Mouse (Mus musculus): ENCODE results near the gene Slc15a2.

Gene Slc15a2

DNA sequence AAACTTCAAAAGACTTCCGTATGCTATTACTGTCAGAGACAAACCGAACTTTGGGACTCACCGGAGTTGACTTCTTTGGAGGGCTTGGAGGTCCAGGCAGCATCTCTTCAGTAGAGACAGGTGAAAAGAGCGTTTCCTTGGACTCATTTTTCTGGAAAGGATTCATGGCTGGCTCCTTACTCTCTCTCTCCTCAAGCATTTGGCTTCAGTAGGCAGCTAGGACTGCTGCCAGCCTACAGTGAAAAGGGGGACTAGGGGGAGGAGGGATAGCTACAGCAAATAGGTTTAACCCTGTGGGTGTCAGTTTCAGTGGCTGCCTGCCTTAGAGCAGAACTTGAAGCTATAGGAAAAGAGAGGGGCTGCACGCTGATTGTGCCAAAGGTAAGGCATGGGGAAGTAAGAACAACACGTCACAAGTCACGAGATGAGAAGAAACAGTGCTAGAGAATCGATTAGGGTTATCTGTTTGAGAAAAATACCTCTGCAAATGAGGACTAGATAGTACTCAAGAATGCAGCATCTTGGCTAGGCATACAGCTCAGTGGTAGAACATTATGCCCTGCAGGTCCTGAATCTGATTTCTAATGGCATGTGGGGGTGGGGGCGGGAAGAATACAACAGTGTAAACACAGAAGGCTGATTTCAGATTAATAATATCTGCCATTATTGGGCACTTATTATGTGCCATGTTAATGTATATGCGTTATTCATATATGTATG lies at the start of gene Slc15a2:
Slc15a2 (minus strand) TSS at position 369 of the 720 bp plus-strand sequence.
- in situ Hi-C loops (cut with MboI; ENCODE audit: low pct_unique_long_range_greater_than_20kb in 1 of 2, low sequenced_read_pairs in 2 of 2, unreplicated experiment in 1 of 2) = no loop called here

- in situ Hi-C loops (cut with MboI; ENCODE audit: low pct_unique_long_range_greater_than_20kb in 1 of 2, low sequenced_read_pairs in 2 of 2, unreplicated experiment in 1 of 2) = no loop called here
Measured at GRCm38 (mm10) chr16:36828820-36829219, 44.1 kb upstream of the Slc15a2 start.

DNA sequence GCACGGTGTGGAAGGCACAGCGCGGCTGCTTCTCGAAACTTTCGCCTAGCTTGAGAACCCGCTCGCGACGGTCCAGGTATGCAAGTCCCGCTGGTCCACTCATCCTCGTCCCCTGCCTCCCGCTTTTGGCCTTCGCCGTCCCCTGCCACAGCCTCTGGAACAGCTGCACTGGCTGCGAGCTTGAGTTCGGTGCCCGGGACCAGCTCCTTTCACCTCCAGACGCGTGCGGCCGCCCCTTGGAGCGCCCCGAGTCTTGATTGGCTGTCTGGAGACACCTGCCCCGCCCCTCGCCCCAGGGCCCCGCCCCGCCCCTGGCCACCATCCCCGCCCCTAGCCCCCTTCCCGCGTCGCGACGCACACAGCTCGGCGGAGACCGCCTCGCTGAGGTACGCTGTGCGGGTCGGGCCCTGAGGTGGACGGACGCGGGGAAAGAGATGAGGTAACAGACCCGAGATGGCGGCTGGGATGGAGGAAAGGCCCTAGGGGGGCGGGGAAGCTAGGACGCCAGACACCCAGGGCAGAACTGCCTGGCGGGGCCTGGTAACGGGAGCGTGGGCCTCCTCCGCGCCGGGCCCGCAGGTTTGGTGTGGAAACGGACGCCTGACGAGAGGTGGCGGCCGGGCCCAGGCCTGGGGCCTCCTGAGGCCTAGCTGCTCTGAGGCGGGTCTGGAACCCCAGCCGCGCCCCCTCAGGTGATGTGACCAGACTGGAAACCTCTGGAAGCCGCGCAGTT lies 43.5 kb upstream of the Slc15a2 start, which contains the start of gene Iqcb1:
Iqcb1 (plus strand) TSS at position 332 of the 733 bp plus-strand sequence.
- in situ Hi-C loops (cut with MboI; ENCODE audit: low pct_unique_long_range_greater_than_20kb in 1 of 2, low sequenced_read_pairs in 2 of 2, unreplicated experiment in 1 of 2) = no loop called here

DNA sequence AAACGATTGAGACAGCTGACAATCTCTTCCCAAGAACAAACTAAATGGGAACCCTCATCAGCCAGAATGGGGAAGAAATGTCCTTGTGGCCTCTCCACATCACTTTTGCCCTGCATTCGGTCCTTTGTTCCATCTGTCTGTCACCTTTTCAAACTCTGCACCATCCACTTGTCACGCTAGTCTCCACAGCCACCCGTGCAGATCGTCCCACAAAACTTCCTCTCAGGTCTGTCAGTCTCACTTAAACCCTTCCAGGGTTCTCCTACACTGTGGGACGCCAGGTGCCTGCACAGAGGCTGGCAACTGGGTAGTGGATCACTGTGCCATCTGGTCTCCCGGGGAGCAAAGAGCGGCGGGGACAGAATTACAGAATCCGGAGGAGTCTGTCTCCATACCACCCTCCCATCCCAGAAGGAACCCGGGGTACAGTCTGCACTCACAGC lies 42.9 kb upstream of the Slc15a2 start:
- in situ Hi-C loops (cut with MboI; ENCODE audit: low pct_unique_long_range_greater_than_20kb in 1 of 2, low sequenced_read_pairs in 2 of 2, unreplicated experiment in 1 of 2) = no loop called here

DNA sequence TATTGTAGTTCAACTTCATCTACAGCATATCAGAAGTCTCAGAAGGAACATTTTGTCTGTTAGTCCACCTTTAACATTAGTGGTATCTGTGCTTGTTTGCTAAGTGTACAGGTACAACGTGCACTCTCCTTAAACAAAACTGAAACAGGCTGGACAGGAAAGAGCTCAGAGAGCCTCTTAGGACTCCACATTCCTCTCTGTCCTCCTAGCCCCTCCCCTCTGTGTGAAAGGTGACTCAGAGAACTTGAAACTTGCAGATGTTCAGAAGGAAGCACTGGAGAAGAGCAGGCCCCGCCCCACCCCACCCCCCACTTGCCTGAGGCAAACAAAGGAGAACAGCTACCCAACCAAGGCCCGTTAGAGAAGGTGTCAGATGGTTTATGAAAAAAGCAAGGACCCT lies 36.7 kb upstream of the Slc15a2 start:
- in situ Hi-C loops (cut with MboI; ENCODE audit: low pct_unique_long_range_greater_than_20kb in 1 of 2, low sequenced_read_pairs in 2 of 2, unreplicated experiment in 1 of 2) = loop anchor here in 1 of 2 experiments (25.0 kb wide), 1 partner anchor 359 kb away; the partner anchor contains the start of gene Stfa3

- in situ Hi-C loops (cut with MboI; ENCODE audit: low pct_unique_long_range_greater_than_20kb in 1 of 2, low sequenced_read_pairs in 2 of 2, unreplicated experiment in 1 of 2) = loop anchor here in 1 of 2 experiments (25.0 kb wide), 1 partner anchor 358 kb away; the partner anchor contains the start of gene Stfa3
Measured at GRCm38 (mm10) chr16:36820747-36821146, 36.0 kb upstream of the Slc15a2 start.

GRCm38 (mm10) chr16:36820016-36820415 lies 35.3 kb upstream of the Slc15a2 start:
- in situ Hi-C loops (cut with MboI; ENCODE audit: low pct_unique_long_range_greater_than_20kb in 1 of 2, low sequenced_read_pairs in 2 of 2, unreplicated experiment in 1 of 2) = loop anchor here in 1 of 2 experiments (25.0 kb wide), 1 partner anchor 358 kb away; the partner anchor contains the start of gene Stfa3

DNA sequence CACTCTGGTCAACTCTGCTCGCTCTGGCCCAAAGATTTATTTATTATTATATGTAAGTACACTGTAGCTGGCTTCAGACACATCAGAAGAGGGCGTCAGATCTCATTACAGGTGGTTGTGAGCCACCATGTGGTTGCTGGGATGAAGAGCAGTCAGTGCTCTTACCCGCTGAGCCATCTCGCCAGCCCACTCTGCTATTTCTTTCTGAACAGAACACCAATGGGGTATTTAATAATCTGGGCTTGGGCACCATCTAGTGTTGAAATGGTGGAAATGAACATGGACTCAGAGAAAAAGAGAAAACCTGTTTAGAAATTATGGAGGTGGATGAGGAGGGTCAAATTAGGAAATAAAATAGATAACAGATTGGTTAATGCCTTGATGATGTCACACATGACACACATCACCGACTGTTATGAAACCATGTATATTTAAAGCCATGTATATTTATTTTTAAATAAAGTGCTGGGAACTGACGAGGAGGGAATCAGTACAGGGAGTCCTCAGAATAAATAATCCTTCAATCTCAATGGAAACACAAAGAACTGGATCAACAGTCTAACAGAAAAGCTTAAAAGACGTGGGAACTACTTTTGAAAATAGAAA lies 32.7 kb upstream of the Slc15a2 start:
- in situ Hi-C loops (cut with MboI; ENCODE audit: low pct_unique_long_range_greater_than_20kb in 1 of 2, low sequenced_read_pairs in 2 of 2, unreplicated experiment in 1 of 2) = loop anchor here (10.0 to 25.0 kb wide), 3 partner anchors 213 to 355 kb away; partner anchors contain the start of gene Stfa3 (in 1 of the 2)

DNA sequence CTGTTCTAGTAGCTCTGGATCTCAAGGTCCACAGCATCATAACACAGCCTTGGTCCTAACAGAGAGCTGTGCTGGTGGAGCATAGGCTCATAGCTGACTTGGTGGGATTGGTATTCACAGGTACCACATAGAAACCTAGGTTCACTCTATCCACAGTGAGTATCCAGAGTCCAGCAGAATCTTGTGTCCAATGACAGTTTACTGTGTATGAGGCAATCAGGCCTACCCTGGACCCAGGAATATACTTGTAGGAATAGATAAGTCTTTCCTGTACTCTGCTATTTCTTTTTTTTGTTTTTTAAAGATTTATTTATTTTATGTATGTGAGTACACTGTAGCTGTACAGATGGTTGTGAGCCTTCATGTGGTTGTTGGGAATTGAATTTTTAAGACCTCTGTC lies 32.2 kb upstream of the Slc15a2 start:
- in situ Hi-C loops (cut with MboI; ENCODE audit: low pct_unique_long_range_greater_than_20kb in 1 of 2, low sequenced_read_pairs in 2 of 2, unreplicated experiment in 1 of 2) = loop anchor here (10.0 to 25.0 kb wide), 3 partner anchors 212 to 355 kb away; partner anchors contain the start of gene Stfa3 (in 1 of the 2)

GRCm38 (mm10) chr16:36813680-36814079 lies 28.9 kb upstream of the Slc15a2 start:
- in situ Hi-C loops (cut with MboI; ENCODE audit: low pct_unique_long_range_greater_than_20kb in 1 of 2, low sequenced_read_pairs in 2 of 2, unreplicated experiment in 1 of 2) = loop anchor here (10.0 to 25.0 kb wide), 3 partner anchors 209 to 351 kb away; partner anchors contain the start of gene Stfa3 (in 1 of the 2)

DNA sequence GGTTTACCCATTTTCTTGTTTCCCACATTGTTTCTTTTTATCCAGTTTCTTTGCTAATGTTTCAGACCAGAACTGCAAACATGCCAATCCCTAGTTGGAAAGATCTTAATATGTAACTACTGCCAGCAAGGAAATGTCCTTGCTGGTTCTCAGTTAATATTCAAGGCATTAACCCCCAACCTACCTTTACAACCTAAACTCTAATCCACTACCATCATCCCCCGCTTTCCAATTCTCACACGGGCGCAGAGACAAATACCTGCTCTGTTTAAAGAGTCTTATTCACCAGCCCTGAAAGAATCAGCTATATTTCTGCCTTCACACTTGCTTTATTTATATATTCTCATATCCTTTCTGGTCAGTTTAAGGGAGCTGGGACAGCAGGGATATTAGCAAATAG lies 23.9 kb upstream of the Slc15a2 start:
- in situ Hi-C loops (cut with MboI; ENCODE audit: low pct_unique_long_range_greater_than_20kb in 1 of 2, low sequenced_read_pairs in 2 of 2, unreplicated experiment in 1 of 2) = loop anchor here in 1 of 2 experiments (25.0 kb wide), 1 partner anchor 346 kb away; the partner anchor contains the start of gene Stfa3

DNA sequence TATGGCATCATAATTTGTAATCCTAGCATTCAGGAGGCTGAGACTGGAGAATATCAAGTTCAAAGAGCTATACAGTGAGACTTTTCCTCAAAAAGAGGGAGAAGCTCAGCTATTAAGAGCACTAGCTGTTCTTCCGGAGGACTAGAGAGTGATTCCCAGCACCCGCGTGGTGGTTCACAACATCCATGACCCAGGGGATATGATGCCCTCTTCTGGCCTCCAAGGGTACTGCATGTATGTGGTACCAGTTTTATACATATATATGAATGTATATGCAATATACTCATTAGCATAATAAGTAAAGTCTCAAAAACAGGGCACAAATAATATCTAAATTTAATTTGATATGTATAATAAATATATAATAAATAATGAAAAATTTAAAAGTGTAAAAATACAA lies 17.6 kb upstream of the Slc15a2 start:
- in situ Hi-C loops (cut with MboI; ENCODE audit: low pct_unique_long_range_greater_than_20kb in 1 of 2, low sequenced_read_pairs in 2 of 2, unreplicated experiment in 1 of 2) = loop anchor here in 1 of 2 experiments (25.0 kb wide), 1 partner anchor 340 kb away; the partner anchor contains the start of gene Stfa3

- in situ Hi-C loops (cut with MboI; ENCODE audit: low pct_unique_long_range_greater_than_20kb in 1 of 2, low sequenced_read_pairs in 2 of 2, unreplicated experiment in 1 of 2) = no loop called here
Measured at GRCm38 (mm10) chr16:36798334-36798733, 13.6 kb upstream of the Slc15a2 start.

GRCm38 (mm10) chr16:36794976-36795375 lies 10.2 kb upstream of the Slc15a2 start:
- in situ Hi-C loops (cut with MboI; ENCODE audit: low pct_unique_long_range_greater_than_20kb in 1 of 2, low sequenced_read_pairs in 2 of 2, unreplicated experiment in 1 of 2) = no loop called here

- in situ Hi-C loops (cut with MboI; ENCODE audit: low pct_unique_long_range_greater_than_20kb in 1 of 2, low sequenced_read_pairs in 2 of 2, unreplicated experiment in 1 of 2) = no loop called here
Measured at GRCm38 (mm10) chr16:36790166-36790565, 5.4 kb upstream of the Slc15a2 start.

- in situ Hi-C loops (cut with MboI; ENCODE audit: low pct_unique_long_range_greater_than_20kb in 1 of 2, low sequenced_read_pairs in 2 of 2, unreplicated experiment in 1 of 2) = no loop called here
Measured at GRCm38 (mm10) chr16:36786466-36786865, 1.7 kb upstream of the Slc15a2 start.

GRCm38 (mm10) chr16:36784146-36784545 lies 616 bp downstream of the Slc15a2 start:
- in situ Hi-C loops (cut with MboI; ENCODE audit: low pct_unique_long_range_greater_than_20kb in 1 of 2, low sequenced_read_pairs in 2 of 2, unreplicated experiment in 1 of 2) = no loop called here

- in situ Hi-C loops (cut with MboI; ENCODE audit: low pct_unique_long_range_greater_than_20kb in 1 of 2, low sequenced_read_pairs in 2 of 2, unreplicated experiment in 1 of 2) = no loop called here
Measured at GRCm38 (mm10) chr16:36775658-36776057, 9.1 kb downstream of the Slc15a2 start.

DNA sequence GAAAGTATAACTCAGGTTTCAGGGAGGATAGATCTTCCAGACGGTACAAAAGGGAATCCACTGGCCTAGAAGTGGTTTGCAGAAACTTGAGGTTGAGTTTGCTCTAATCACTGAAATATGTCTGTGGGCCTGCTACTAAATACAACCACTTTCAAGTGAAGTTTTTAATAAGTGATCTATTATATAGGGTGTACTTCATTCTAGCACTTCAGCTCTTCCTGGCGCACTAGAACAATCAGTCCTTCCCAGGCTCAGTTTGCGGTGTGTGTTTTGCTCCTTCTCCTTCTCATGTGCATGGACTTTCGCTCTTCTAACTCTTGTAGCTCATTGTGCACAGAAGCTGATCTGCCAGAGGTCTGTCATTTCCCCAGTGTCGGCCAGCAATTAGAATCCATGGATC lies 11.8 kb downstream of the Slc15a2 start:
- in situ Hi-C loops (cut with MboI; ENCODE audit: low pct_unique_long_range_greater_than_20kb in 1 of 2, low sequenced_read_pairs in 2 of 2, unreplicated experiment in 1 of 2) = no loop called here

All from mouse embryonic stem cell (cell line).